Mouse (Mus musculus) spleen, adult 2 months (tissue): ENCODE results near the gene Myo18a.

Experiments
- CTCF ChIP-seq: fragments of 200-500 bp; IDR thresholded peaks from 2 replicates; pipeline ENCODE4 v1.5.1; 2011; ENCODE audit warnings: mild to moderate bottlenecking, inconsistent platforms; ENCODE audit not compliant: insufficient read depth, insufficient read length, insufficient replicate concordance; ENCODE audit errors: extremely low read depth
- POLR2A ChIP-seq: fragments of 200-500 bp; IDR thresholded peaks from 2 replicates; pipeline ENCODE4 v1.6.1; 2011; ENCODE audit warnings: low read depth, low read length, inconsistent platforms

DNA sequence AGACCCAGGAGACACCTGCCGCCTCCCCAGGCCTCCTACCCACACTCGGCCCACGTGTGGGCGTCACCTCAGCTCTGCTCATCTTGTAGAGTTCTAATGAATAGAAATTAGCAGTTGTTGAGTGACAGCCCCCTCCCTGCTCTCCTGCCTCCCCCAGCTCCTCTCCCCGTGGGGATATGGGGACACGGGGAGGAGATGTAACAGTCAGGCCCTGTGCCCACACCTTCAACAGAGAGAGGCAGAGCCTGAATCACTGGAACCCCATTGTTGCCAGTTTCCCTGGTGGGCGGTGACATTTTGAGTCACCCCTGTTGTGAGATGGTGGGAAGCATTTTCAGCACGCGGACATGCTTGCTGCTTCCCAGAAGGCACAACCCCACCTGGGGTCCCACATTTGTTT is 97.9 kb downstream of the Myo18a start:
- TF ChIP-seq POLR2A (no peak), CTCF (no peak)
